Mouse (Mus musculus): ENCODE measurements around the gene E2f7. TPM values are rescaled to one million over a fixed set of nuclear protein-coding genes. Genes with fewer than 3 reads are reported as not detected.

E2f7 gene
- polyA plus RNA-seq, 1 experiment from 2014 or later: 30.3 TPM

GRCm38 (mm10) chr10:110811209-110811861 is 66.1 kb downstream of the E2f7 start:
- Histone ChIP-seq H3K36me3 (ENCODE audit: control insufficient read depth, insufficient read depth, low read length) (no peaks in the 10 kb centered on the region), H3K9ac (ENCODE audit: low read length) (no peak overlapping the region), H3K4me3 (ENCODE audit: low read depth, low read length) (no peak overlapping the region), H3K4me1 (ENCODE audit: control insufficient read depth, insufficient read depth, low read length) (no peaks in the 10 kb centered on the region), H3K27ac (ENCODE audit: low read depth, low read length) (no peak overlapping the region), H3K27me3 (ENCODE audit: control insufficient read depth, insufficient read depth, low read length) (no peaks in the 10 kb centered on the region), H3K9me3 (ENCODE audit: control insufficient read depth, low read length) (no peaks in the 10 kb centered on the region), H3K4me2 (ENCODE audit: low read depth) (no peak overlapping the region)
- WGBS: 77% methylated on average over 10 of the region's 10 CpGs
- ATAC-seq (ENCODE audit: insufficient read depth, low FRiP score, low TSS enrichment) (no peak), DNase-seq (ENCODE audit: low spot score) (no peak)

GRCm38 (mm10) chr10:110811862-110812225 is 66.6 kb downstream of the E2f7 start:
- no peak overlapping the region for H3K9ac ChIP-seq (ENCODE audit: low read length)
- no peak overlapping the region for H3K4me3 ChIP-seq (ENCODE audit: low read depth, low read length)
- H3K9me3 ChIP-seq (ENCODE audit: control insufficient read depth, low read length): no peaks in the 10 kb centered on the region
- ATAC-seq (ENCODE audit: insufficient read depth, low FRiP score, low TSS enrichment): no peak
- no peak overlapping the region for H3K4me2 ChIP-seq (ENCODE audit: low read depth)
- no peaks in the 10 kb centered on the region for H3K27me3 ChIP-seq (ENCODE audit: control insufficient read depth, insufficient read depth, low read length)
- H3K36me3 ChIP-seq (ENCODE audit: control insufficient read depth, insufficient read depth, low read length): no peaks in the 10 kb centered on the region
- no peak for DNase-seq (ENCODE audit: low spot score)
- H3K27ac ChIP-seq (ENCODE audit: low read depth, low read length): no peak overlapping the region
- 63% methylated on average over 2 of the region's 2 CpGs for WGBS
- no peaks in the 10 kb centered on the region for H3K4me1 ChIP-seq (ENCODE audit: control insufficient read depth, insufficient read depth, low read length)

GRCm38 (mm10) chr10:110821139-110821538 is 75.9 kb downstream of the E2f7 start:
- WGBS: 83% methylated on average over 11 of the region's 11 CpGs

GRCm38 (mm10) chr10:110821692-110822091 is 76.5 kb downstream of the E2f7 start:
- no peak overlapping the region for H3K9ac ChIP-seq (ENCODE audit: low read length)
- ATAC-seq (ENCODE audit: insufficient read depth, low FRiP score, low TSS enrichment): no peak
- 88% methylated on average over 3 of the region's 3 CpGs for WGBS

More at GRCm38 (mm10) chr10:110821139-110821538, 75.9 kb downstream of the E2f7 start:
- Histone ChIP-seq H3K9ac (ENCODE audit: low read length) (no peak overlapping the region), H3K4me2 (ENCODE audit: low read depth) (no peak overlapping the region), H3K4me1 (ENCODE audit: control insufficient read depth, insufficient read depth, low read length) (no peaks in the 10 kb centered on the region), H3K9me3 (ENCODE audit: control insufficient read depth, low read length) (no peaks in the 10 kb centered on the region), H3K27me3 (ENCODE audit: control insufficient read depth, insufficient read depth, low read length) (no peaks in the 10 kb centered on the region), H3K27ac (ENCODE audit: low read depth, low read length) (no peak overlapping the region), H3K4me3 (ENCODE audit: low read depth, low read length) (no peak overlapping the region), H3K36me3 (ENCODE audit: control insufficient read depth, insufficient read depth, low read length) (no peaks in the 10 kb centered on the region)
- ATAC-seq (ENCODE audit: insufficient read depth, low FRiP score, low TSS enrichment) (no peak), DNase-seq (ENCODE audit: low spot score) (no peak)

DNA sequence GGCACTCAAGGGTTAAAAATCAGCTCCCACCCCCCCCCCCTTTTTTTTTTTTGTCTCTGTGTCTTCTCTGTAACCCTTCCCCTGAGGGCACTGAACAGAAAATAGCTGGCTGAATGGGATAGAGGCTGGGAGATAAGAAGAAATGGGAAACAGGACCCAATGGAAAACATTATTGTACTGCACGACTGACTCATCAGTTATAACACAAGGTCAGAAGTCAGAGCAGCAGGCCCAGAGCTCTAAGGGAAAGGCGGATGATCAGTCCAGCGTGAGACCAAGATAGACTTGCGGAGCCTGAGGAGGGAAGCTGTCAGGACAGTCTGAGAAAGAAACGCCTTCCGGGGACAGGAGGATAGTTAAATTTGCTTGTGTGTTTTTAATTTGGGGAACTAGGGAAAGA is 87.1 kb downstream of the E2f7 start:
- no peak overlapping the region for H3K9ac ChIP-seq (ENCODE audit: low read length)
- ATAC-seq (ENCODE audit: insufficient read depth, low FRiP score, low TSS enrichment) (no peak), DNase-seq (ENCODE audit: low spot score) (no peak)
- no peak overlapping the region for H3K4me2 ChIP-seq (ENCODE audit: low read depth)
- H3K4me1 ChIP-seq (ENCODE audit: control insufficient read depth, insufficient read depth, low read length): no peaks in the 10 kb centered on the region
- no peaks in the 10 kb centered on the region for H3K36me3 ChIP-seq (ENCODE audit: control insufficient read depth, insufficient read depth, low read length)
- H3K9me3 ChIP-seq (ENCODE audit: control insufficient read depth, low read length): no peaks in the 10 kb centered on the region
- 34% methylated on average over 6 of the region's 6 CpGs for WGBS
- H3K27ac ChIP-seq (ENCODE audit: low read depth, low read length): no peak overlapping the region
- no peaks in the 10 kb centered on the region for H3K27me3 ChIP-seq (ENCODE audit: control insufficient read depth, insufficient read depth, low read length)
- H3K4me3 ChIP-seq (ENCODE audit: low read depth, low read length): no peak overlapping the region

More at GRCm38 (mm10) chr10:110821692-110822091, 76.5 kb downstream of the E2f7 start:
- Histone ChIP-seq H3K9me3 (ENCODE audit: control insufficient read depth, low read length) (no peaks in the 10 kb centered on the region), H3K27me3 (ENCODE audit: control insufficient read depth, insufficient read depth, low read length) (no peaks in the 10 kb centered on the region), H3K4me1 (ENCODE audit: control insufficient read depth, insufficient read depth, low read length) (no peaks in the 10 kb centered on the region), H3K4me3 (ENCODE audit: low read depth, low read length) (no peak overlapping the region), H3K4me2 (ENCODE audit: low read depth) (no peak overlapping the region), H3K36me3 (ENCODE audit: control insufficient read depth, insufficient read depth, low read length) (no peaks in the 10 kb centered on the region), H3K27ac (ENCODE audit: low read depth, low read length) (no peak overlapping the region)
- DNase-seq (ENCODE audit: low spot score): no peak

DNA sequence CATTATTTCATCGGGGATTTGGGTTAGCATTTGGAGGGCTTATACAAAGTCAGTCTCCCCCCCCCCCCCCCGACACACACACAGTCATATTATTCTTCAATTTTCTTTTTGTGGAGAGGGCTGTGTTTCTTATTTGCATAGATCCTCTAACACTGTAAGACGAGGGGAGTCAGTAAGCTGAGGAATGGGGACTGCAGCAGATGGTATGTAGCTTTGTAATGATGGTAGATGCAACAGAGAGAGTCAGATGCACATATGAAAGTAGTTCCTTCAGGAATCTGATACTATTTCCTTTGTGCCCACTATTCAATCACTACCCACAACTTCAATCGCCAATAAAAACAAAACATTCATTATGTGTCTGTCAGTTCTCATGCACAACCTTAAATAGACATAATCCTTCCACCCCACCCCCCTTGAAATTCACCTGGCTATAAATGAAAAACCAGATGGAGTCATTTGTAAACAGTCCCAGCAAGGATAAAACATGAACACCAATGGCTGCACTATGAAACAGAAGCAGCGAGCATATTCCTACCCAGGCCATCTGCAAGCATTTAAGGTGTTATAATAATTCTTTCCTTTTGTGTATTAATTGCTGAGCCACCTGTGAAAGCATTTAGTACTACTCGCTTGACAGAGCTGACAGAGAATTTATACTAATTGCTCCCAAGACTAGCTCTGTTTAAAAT is 90.0 kb downstream of the E2f7 start:
- Histone ChIP-seq H3K27ac (ENCODE audit: low read depth, low read length) (no peak overlapping the region), H3K4me3 (ENCODE audit: low read depth, low read length) (no peak overlapping the region), H3K9ac (ENCODE audit: low read length) (no peak overlapping the region), H3K4me1 (ENCODE audit: control insufficient read depth, insufficient read depth, low read length) (no peaks in the 10 kb centered on the region), H3K36me3 (ENCODE audit: control insufficient read depth, insufficient read depth, low read length) (no peaks in the 10 kb centered on the region), H3K9me3 (ENCODE audit: control insufficient read depth, low read length) (no peaks in the 10 kb centered on the region), H3K27me3 (ENCODE audit: control insufficient read depth, insufficient read depth, low read length) (no peaks in the 10 kb centered on the region), H3K4me2 (ENCODE audit: low read depth) (no peak overlapping the region)
- no peak for ATAC-seq (ENCODE audit: insufficient read depth, low FRiP score, low TSS enrichment)
- no peak for DNase-seq (ENCODE audit: low spot score)
- 66% methylated on average over 6 of the region's 6 CpGs for WGBS

Other genes with a start within 250 kb of the E2f7 start
- 152 and 165 TPM in 2 replicates for gene Csrp2, start 174.3 kb downstream of the E2f7 start, polyA plus RNA-seq (2014; fragmentation: Nextera tagmentation; extraction: Ambion mirVana)

Measured in neural tube, embryonic 11.5 days (tissue).